Mouse (Mus musculus) forebrain, postnatal 0 days (tissue): ENCODE measurements at regions not wholly inside any gene's neighbourhood (a gene's known extent, or its start where the extent isn't known, plus 50 kb on each side); places are given as distances from the start of the nearest gene placed in this dataset.

Experiments
- ATAC-seq: fragments of 200-750 bp; cut with Nextera tagmentation; 2 replicates; pipeline ENCODE4 v1.8.0; 2017; ENCODE audit warnings: mild to moderate bottlenecking, moderate library complexity
- DNase-seq: peaks from one replicate; pipeline ENCODE4 v3.0.0-alpha.2; 2015
- H3K27ac ChIP-seq: fragments of 300-500 bp; sonication (generic); 2 replicates; pipeline ENCODE4 v1.5.1; 2014; ENCODE audit warnings: low read depth, mild to moderate bottlenecking, antibody characterized with exemption, low read length, moderate library complexity, mixed read lengths
- H3K27me3 ChIP-seq: fragments of 300-500 bp; sonication (generic); 2 replicates; pipeline ENCODE4 v1.6.1; 2014; ENCODE audit warnings: mild to moderate bottlenecking, low read length, mixed read lengths; ENCODE audit not compliant: insufficient read depth
- H3K36me3 ChIP-seq: fragments of 300-500 bp; sonication (generic); 2 replicates; pipeline ENCODE4 v1.6.1; 2014; ENCODE audit warnings: mild to moderate bottlenecking, moderate library complexity; ENCODE audit not compliant: insufficient read depth
- H3K4me1 ChIP-seq: fragments of 300-500 bp; sonication (generic); 2 replicates; pipeline ENCODE4 v1.6.1; 2014; ENCODE audit warnings: antibody characterized with exemption; ENCODE audit not compliant: insufficient read depth
- H3K4me2 ChIP-seq: fragments of 300-500 bp; sonication (generic); 2 replicates; pipeline ENCODE4 v1.6.1; 2014; ENCODE audit warnings: low read depth, mild to moderate bottlenecking, moderate library complexity
- H3K4me3 ChIP-seq: fragments of 300-500 bp; sonication (generic); 2 replicates; pipeline ENCODE4 v1.5.1; 2014; ENCODE audit warnings: low read depth, low read length, mixed read lengths
- H3K9ac ChIP-seq: fragments of 300-500 bp; sonication (generic); 2 replicates; pipeline ENCODE4 v1.6.1; 2014; ENCODE audit warnings: mild to moderate bottlenecking
- H3K9me3 ChIP-seq: fragments of 300-500 bp; sonication (generic); 2 replicates; pipeline ENCODE4 v1.6.1; 2016; ENCODE audit warnings: low read length
- CTCF ChIP-seq: sonication (generic); IDR thresholded peaks from 2 replicates; pipeline ENCODE4 v1.5.1; 2016; ENCODE audit warnings: antibody characterized with exemption, control low read depth, low read depth
- WGBS: fragments of 180-500 bp; shearing (Covaris S2); extraction: QIAGEN DNeasy Blood & Tissue Kit; methylation state at CpG from one replicate; pipeline ENCODE4 v1.1.7; 2014; 5-methylcytosine and 5-hydroxymethylcytosine counted together

DNA sequence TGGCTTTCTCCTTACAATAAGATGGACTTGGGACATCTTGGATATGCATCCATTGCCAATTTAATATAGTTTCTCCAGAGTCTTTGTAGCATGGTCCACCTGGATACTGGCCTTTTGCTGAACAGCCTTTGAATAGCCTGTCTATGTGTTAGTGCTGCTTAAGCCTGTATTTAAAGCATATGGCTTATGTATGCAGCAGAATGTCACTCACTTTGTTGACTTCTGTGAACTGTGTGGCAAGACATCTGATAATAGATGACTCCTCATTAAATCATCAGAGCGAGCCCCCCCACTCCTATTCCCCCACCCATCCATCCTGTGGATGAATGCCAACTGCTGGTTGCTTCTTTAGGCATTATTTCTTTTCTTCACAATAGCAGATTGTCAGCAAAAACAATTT lies 268.2 kb upstream of the Bmp2 start:
- no peak for TF ChIP-seq CTCF
- Histone ChIP-seq H3K4me2 (no peak overlapping the region), H3K36me3 (no peaks in the 10 kb centered on the region), H3K4me1 (no peaks in the 10 kb centered on the region), H3K4me3 (no peak overlapping the region), H3K27me3 (no peaks in the 10 kb centered on the region), H3K9me3 (no peaks in the 10 kb centered on the region), H3K27ac (no peak overlapping the region), H3K9ac (no peak overlapping the region)
- 60% methylated on average over 1 of the region's 1 CpGs for WGBS
- ATAC-seq (no peak), DNase-seq (no peak)

DNA sequence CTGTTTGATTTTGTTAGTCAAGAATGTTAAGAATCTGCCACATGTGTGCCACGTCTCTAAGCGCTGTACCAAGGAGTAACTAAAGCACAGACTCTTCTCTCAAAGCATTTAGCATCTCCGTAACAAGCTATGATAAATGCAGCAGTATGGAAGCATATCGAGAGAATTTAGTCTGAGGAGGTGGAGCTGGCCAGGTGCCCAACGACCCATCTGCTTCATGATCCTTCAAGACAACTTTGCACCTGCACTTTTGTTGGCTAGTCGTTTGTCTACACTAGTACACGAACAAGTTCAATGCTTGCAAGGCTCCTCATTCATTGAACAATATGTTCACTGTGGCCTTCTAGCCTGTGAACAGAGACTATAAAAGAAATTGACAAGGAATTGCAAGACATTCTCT lies 257.8 kb upstream of the Bmp2 start:
- DNase-seq (no peak), ATAC-seq (no peak)
- Histone ChIP-seq H3K4me1 (no peaks in the 10 kb centered on the region), H3K27me3 (no peaks in the 10 kb centered on the region), H3K27ac (no peak overlapping the region), H3K9ac (no peak overlapping the region), H3K36me3 (no peaks in the 10 kb centered on the region), H3K4me2 (no peak overlapping the region), H3K9me3 (no peaks in the 10 kb centered on the region), H3K4me3 (no peak overlapping the region)
- no peak for TF ChIP-seq CTCF
- 57% methylated on average over 7 of the region's 7 CpGs for WGBS

DNA sequence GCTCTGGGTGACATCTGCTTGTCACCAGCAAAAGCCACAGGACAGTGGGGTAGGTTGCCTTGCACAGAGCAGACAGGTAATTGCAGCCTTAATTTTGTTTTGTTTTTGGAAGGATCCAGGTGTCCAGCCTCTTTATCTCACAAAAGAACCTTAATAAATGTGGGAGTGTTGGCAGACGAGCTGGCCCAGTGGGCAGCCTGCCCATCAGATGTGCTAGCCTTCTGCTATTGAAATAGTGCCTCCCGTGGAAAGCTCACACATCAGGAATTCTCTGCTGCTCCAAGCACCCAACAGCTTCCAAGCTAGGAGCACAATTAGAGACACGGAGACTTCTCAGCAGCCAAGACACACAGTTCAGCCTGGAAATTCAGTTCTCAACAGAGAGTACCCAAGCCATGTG lies 246.0 kb upstream of the Bmp2 start:
- WGBS = 37% methylated on average over 3 of the region's 3 CpGs
- DNase-seq (peak; percentile 37), ATAC-seq (no peak; the same call in 1 of the 2 replicates)

DNA sequence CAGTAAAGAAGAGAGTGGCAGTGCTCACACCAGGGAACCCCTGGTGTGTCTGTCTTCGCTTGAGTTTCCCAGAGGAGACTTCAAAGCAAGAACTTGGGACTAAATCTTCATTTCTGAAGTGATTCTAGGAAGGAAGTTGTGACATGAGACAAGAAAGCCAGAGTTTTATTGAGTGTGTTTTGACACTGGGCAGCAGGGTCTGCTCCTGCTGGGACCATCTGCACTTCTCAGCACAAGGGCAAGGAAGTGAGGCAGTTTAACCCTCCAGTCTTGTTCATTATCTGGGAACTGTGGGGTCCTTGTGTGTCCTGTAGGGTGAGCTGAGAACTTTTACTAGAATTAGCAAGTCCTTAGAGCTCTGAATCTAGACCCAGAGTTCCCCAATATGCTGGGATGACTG lies 241.0 kb upstream of the Bmp2 start:
- ATAC-seq = no peak

More for the DNA sequence above, 246.0 kb upstream of the Bmp2 start:
- Histone ChIP-seq H3K4me2 (no peak overlapping the region), H3K4me1 (no peaks in the 10 kb centered on the region), H3K27ac (no peak overlapping the region), H3K9me3 (no peaks in the 10 kb centered on the region), H3K36me3 (no peaks in the 10 kb centered on the region), H3K9ac (no peak overlapping the region), H3K4me3 (no peak overlapping the region), H3K27me3 (no peaks in the 10 kb centered on the region)
- no peak for TF ChIP-seq CTCF

DNA sequence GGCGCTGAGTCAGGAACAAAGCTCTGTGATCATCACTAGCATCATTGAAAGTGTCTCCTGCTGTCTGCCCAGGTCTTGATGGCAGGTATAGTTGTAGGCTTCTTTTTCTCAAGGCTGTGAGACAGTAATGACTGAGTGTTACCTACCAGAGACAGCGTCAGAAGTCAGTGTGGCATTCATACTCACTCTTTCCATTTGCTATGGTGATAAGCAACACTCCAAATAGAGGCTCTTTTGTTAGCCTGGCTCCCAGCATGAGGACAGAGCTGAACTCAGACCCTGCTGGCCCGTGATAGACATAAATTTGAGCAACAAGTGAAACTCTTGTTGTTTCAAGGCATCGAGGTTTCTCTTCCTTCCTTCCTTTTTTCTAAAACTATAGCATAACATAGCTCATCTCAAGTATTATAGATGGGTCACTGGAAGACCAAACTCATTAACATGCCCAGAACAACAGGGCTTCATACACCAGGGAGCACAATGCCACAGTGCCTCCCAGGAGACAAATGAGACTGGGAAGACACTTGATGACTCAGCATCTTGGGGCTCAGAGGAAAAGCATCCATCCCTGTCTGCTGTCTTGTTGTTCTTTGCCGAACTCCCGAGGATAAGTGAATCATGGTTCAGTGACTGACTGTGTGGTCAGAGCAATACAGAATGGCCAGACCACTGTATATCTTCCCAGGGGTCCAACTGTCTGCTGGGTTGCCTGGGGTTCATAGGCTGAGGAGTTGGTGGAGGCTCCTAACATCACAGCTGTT lies 225.5 kb upstream of the Bmp2 start:
- H3K36me3 ChIP-seq = no peaks in the 10 kb centered on the region
- no peak overlapping the region for H3K9ac ChIP-seq
- H3K9me3 ChIP-seq = no peaks in the 10 kb centered on the region
- H3K4me1 ChIP-seq = no peaks in the 10 kb centered on the region
- no peak for ATAC-seq
- no peak overlapping the region for H3K4me2 ChIP-seq
- DNase-seq = no peak
- no peaks in the 10 kb centered on the region for H3K27me3 ChIP-seq
- no peak for TF ChIP-seq CTCF
- no peak overlapping the region for H3K27ac ChIP-seq
- 66% methylated on average over 6 of the region's 6 CpGs for WGBS
- no peak overlapping the region for H3K4me3 ChIP-seq

More for the DNA sequence above, 241.0 kb upstream of the Bmp2 start:
- Histone ChIP-seq H3K9ac (no peak overlapping the region), H3K4me3 (no peak overlapping the region), H3K4me1 (no peaks in the 10 kb centered on the region), H3K27me3 (no peaks in the 10 kb centered on the region), H3K4me2 (no peak overlapping the region), H3K27ac (no peak overlapping the region), H3K36me3 (no peaks in the 10 kb centered on the region), H3K9me3 (no peaks in the 10 kb centered on the region)
- no peak for DNase-seq
- 57% methylated on average over 1 of the region's 1 CpGs for WGBS
- no peak for TF ChIP-seq CTCF

DNA sequence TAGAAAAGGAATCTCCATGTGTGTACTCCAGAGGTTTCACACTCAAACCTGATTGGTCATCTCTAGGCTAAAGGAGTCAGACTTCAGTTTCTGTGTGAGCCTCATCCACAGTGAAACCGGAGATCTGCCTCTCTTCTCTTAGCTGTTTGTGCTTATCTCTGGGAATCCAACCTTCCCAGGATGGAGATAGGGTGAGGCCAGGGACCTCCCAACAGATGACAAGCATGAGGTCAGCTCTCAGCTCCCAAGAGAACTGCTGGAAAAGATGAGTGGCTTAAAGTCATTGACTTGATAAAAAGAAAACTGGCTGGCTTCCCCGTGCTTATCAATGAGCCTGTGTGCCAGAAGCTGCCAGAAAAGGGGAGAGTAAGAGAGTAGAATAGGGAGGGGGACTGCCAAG lies 224.3 kb upstream of the Bmp2 start:
- no peaks in the 10 kb centered on the region for H3K4me1 ChIP-seq

DNA sequence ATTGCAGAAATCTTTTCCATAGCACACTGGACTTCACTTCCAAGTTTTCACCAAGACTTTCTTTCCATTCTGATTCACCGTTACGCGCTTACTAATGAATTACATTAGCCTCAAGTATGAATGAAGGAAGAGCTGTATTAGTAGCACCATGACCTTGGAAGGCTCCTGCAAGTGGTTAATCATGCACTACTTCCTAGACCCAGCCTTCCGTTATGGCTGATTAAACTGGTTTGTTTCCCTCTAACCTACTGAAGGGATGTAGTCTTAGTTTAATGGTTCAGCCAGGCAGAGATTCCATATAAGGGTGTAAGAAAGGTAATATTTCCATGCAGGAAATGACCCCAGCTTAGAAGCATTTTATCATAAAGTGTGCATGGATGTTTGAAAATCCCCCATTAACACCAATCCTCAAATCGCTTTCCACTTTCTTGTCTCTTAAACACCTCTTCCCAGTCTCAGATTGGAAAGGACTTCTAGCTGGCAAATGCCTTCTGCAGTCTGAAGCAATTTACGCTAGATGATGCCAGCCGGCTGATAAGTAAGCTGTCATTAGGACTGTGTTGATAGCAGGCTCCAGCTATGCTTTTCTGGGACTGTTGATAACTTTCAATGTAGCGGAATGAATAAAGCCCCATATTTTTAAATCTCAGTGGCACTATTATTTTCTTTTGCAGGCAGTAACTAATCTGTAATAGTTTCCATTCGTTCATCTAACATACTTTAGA lies 215.6 kb upstream of the Bmp2 start:
- no peak overlapping the region for H3K9ac ChIP-seq
- DNase-seq = peak; percentile 20
- no peak overlapping the region for H3K27ac ChIP-seq
- no peaks in the 10 kb centered on the region for H3K4me1 ChIP-seq
- H3K4me3 ChIP-seq = no peak overlapping the region
- no peak for TF ChIP-seq CTCF
- no peaks in the 10 kb centered on the region for H3K9me3 ChIP-seq
- no peak overlapping the region for H3K4me2 ChIP-seq
- H3K27me3 ChIP-seq = no peaks in the 10 kb centered on the region
- no peaks in the 10 kb centered on the region for H3K36me3 ChIP-seq
- WGBS = 76% methylated on average over 9 of the region's 9 CpGs
- no peak for ATAC-seq

More for the DNA sequence above, 224.3 kb upstream of the Bmp2 start:
- Histone ChIP-seq H3K27ac (no peak overlapping the region), H3K9ac (no peak overlapping the region), H3K36me3 (no peaks in the 10 kb centered on the region), H3K9me3 (no peaks in the 10 kb centered on the region), H3K27me3 (no peaks in the 10 kb centered on the region), H3K4me3 (no peak overlapping the region), H3K4me2 (no peak overlapping the region)
- TF ChIP-seq CTCF = no peak
- no peak for ATAC-seq
- no peak for DNase-seq
- 56% methylated on average over 2 of the region's 2 CpGs for WGBS
